Mouse (Mus musculus) forebrain, embryonic 15.5 days (tissue): ENCODE measurements around the gene Plvap. TPM values are rescaled to one million over a fixed set of nuclear protein-coding genes. Genes with fewer than 3 reads are reported as not detected.
A peak's percentile ranks its signal among the peaks of the same experiment; 100 is the strongest.
"Not testable (repeated sequence)": the region's sequence is repeated elsewhere in the genome, so short reads cannot be mapped to it uniquely, and the experiment has no call there.

Experiments
- ATAC-seq: fragments of 200-750 bp; cut with Nextera tagmentation; replicated peaks from 2 replicates; pipeline ENCODE4 v1.8.0; 2017; ENCODE audit warnings: mild to moderate bottlenecking, moderate TSS enrichment, moderate library complexity
- H3K27ac ChIP-seq: fragments of 300-500 bp; sonication (generic); replicated peaks from 2 replicates; pipeline ENCODE4 v1.5.1; 2015; ENCODE audit warnings: mild to moderate bottlenecking, inconsistent platforms
- H3K27me3 ChIP-seq: fragments of 300-500 bp; sonication (generic); 2 replicates; pipeline ENCODE4 v1.6.1; 2015; ENCODE audit warnings: inconsistent platforms
- H3K36me3 ChIP-seq: fragments of 300-500 bp; sonication (generic); 2 replicates; pipeline ENCODE4 v1.6.1; 2015; ENCODE audit warnings: mild to moderate bottlenecking, inconsistent platforms
- H3K4me1 ChIP-seq: fragments of 300-500 bp; sonication (generic); 2 replicates; pipeline ENCODE4 v1.6.1; 2015; ENCODE audit warnings: inconsistent platforms
- H3K4me2 ChIP-seq: fragments of 300-500 bp; sonication (generic); replicated peaks from 2 replicates; pipeline ENCODE4 v1.6.1; 2015; ENCODE audit warnings: mild to moderate bottlenecking, inconsistent platforms
- H3K4me3 ChIP-seq: fragments of 300-500 bp; sonication (generic); 2 replicates; pipeline ENCODE4 v1.5.1; 2015; ENCODE audit warnings: mild to moderate bottlenecking, inconsistent platforms
- H3K9ac ChIP-seq: fragments of 300-500 bp; sonication (generic); replicated peaks from 2 replicates; pipeline ENCODE4 v1.6.1; 2015; ENCODE audit warnings: mild to moderate bottlenecking, inconsistent platforms
- H3K9me3 ChIP-seq: fragments of 300-500 bp; sonication (generic); 2 replicates; pipeline ENCODE4 v1.6.1; 2016; ENCODE audit warnings: inconsistent platforms
- WGBS: fragments of 180-500 bp; shearing (Covaris S2); methylation state at CpG from one replicate; pipeline ENCODE4 v1.1.7; 2015; ENCODE audit warnings: mixed read lengths; 5-methylcytosine and 5-hydroxymethylcytosine counted together
- polyA plus RNA-seq: library from polyadenylated mRNA; unstranded; fragments of >200 nt; fragmentation: Nextera tagmentation; extraction: Ambion mirVana; gene quantifications from 2 replicates; pipeline ENCODE4 v1.2.1, GENCODE M21; 2015

Plvap gene
- polyA plus RNA-seq, 1 experiment from 2014 or later, result 6.0 TPM

- not testable (repeated sequence) for H3K9ac ChIP-seq, H3K4me1 ChIP-seq, ATAC-seq, H3K9me3 ChIP-seq, H3K4me3 ChIP-seq, H3K4me2 ChIP-seq, H3K36me3 ChIP-seq, H3K27ac ChIP-seq
- peaks cover 11% of the 10 kb centered on the region; the same call in 1 of the 2 replicates for H3K27me3 ChIP-seq
- 30% methylated on average over 9 of the region's 10 CpGs for WGBS
These were observed 7.7 kb upstream of the Plvap start for GRCm38 (mm10) chr8:71519037-71519825.

- no peak overlapping the region for H3K4me3 ChIP-seq
- 0 out of 2 replicates have a peak, but pooled peaks cover 4% of the 10 kb centered on the region for H3K27me3 ChIP-seq
- 46% methylated on average over 6 of the region's 6 CpGs for WGBS
- ATAC-seq, result no peak
- no peaks in the 10 kb centered on the region for H3K36me3 ChIP-seq
- no peaks in the 10 kb centered on the region for H3K9me3 ChIP-seq
- H3K4me2 ChIP-seq, result no peak overlapping the region
- peaks cover 4% of the 10 kb centered on the region; the same call in 1 of the 2 replicates for H3K4me1 ChIP-seq
- H3K9ac ChIP-seq, result no peak overlapping the region
- H3K27ac ChIP-seq, result no peak overlapping the region
These were observed 5.2 kb upstream of the Plvap start for GRCm38 (mm10) chr8:71516786-71517185.

DNA sequence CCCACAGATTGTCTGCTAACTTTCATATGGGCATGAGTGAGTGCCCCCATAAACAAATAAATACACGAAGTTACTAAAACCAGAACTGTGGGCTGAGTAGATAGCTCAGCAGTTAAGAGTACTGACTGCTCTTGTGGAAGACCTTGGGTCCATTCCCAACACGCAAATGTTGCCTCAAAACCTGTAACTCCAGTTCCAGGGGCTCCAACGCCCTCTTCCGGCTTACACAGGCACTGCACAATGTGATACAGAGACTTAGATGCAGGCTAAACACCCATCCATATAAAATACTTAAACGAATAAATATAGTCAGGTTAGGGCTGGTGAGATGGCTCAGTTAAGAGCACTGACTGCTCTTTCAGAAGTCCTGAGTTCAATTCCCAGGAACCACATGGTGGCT lies 3.5 kb upstream of the Plvap start:
- Histone ChIP-seq H3K9ac (no peak overlapping the region), H3K4me2 (no peak overlapping the region), H3K36me3 (no peaks in the 10 kb centered on the region), H3K9me3 (no peaks in the 10 kb centered on the region), H3K27me3 (peaks cover 10% of the 10 kb centered on the region; the same call in 1 of the 2 replicates), H3K4me3 (no peak overlapping the region), H3K27ac (no peak overlapping the region), H3K4me1 (no peaks in the 10 kb centered on the region)
- ATAC-seq, result no peak
- 75% methylated on average over 5 of the region's 5 CpGs for WGBS

DNA sequence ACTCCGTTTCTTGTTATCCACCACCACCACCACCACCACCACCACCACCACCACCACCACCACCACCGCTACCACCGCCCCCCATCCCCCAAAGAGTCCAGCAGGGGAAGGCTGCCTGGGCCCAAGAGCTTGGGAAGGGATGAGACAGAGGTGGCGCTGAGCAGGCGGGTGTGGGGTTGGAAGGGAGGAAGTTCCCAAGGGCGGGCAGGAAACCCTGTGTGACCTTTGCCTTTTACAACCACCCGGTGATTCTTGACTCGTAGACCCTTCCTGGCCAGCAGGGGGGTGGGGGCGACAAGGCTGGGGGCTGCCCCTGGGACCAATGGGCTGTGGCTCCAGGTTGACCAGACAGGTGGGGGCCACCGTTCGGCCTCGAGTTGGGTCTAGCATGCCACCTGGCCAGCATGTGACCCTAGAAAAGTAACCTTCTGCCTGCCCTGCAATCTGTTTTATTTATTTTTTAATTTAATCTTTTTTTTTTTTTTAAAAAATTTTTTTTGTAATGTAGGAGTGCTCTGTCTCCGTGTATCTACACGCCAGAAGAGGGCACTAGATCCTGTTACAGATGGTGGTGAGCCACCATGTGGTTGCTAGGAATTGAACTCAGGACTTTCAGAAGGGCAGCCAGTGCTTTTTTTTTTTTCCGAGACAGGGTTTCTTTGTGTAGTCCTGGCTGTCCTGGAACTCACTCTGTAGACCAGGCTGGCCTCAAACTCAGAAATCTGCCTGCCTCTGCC lies 1.6 kb upstream of the Plvap start:
- H3K27me3 ChIP-seq, result peaks cover 25% of the 10 kb centered on the region
- H3K9me3 ChIP-seq, result no peaks in the 10 kb centered on the region
- 78% methylated on average over 15 of the region's 15 CpGs for WGBS
- H3K27ac ChIP-seq, result no peak overlapping the region
- no peak overlapping the region for H3K4me3 ChIP-seq
- ATAC-seq, result no peak
- no peaks in the 10 kb centered on the region for H3K36me3 ChIP-seq
- no peak overlapping the region for H3K9ac ChIP-seq
- H3K4me1 ChIP-seq, result peaks cover under 1% of the 10 kb centered on the region; the same call in 1 of the 2 replicates
- H3K4me2 ChIP-seq, result no peak overlapping the region

DNA sequence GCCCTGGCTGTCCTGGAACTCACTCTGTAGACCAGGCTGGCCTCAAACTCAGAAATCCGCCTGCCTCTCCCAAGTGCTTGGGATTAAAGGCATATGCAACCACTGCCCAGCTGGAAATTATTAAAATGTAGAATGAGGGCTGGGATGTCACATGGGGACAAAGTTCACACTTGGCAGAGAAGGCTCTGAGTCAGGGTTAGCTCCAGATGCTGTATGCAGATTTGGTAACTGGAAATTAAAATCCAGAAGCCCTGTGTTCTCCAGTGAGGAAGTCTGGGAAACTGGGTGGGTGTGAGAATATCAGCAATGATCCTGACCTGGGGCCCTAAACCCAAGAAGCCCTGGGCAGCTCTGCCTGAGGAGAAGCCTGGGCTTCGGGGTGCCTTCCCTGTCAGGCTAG lies 2.2 kb downstream of the Plvap start:
- WGBS, result 63% methylated on average over 2 of the region's 2 CpGs
- Histone ChIP-seq H3K9ac (no peak overlapping the region), H3K27me3 (peaks cover 49% of the 10 kb centered on the region), H3K36me3 (no peaks in the 10 kb centered on the region), H3K4me2 (no peak overlapping the region), H3K4me1 (peaks cover 12% of the 10 kb centered on the region), H3K4me3 (no peak overlapping the region), H3K27ac (no peak overlapping the region), H3K9me3 (no peaks in the 10 kb centered on the region)
- ATAC-seq, result no peak

DNA sequence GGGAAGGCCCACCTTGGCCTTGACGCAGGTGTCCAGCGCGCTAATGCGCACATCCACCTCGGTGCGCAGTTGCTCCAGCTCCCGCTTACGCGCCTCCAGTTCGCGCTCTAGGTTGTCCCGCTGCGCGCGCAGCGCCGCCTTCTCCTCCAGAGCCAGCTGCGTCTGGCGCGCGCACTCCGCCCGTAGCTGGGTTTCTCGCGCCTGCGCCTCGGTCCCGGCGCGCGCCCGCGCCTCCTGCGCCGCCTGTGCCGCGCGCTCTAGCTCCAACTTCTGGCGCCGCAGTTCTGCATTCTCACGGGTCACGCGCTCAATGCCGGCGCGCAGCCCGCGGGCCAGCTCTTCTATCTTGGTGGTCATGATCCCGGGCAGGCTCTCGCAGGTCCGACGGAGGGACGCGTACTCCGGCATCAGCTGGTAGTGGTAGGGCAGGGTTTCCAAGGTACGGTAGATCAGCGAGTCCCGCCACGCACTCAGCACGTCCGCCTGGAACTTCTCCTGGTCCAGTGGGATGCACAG lies 3.9 kb downstream of the Plvap start:
- peak overlapping the region; percentile 72 for H3K4me2 ChIP-seq
- H3K27me3 ChIP-seq, result peaks cover 49% of the 10 kb centered on the region
- no peaks in the 10 kb centered on the region for H3K36me3 ChIP-seq
- peaks cover 12% of the 10 kb centered on the region for H3K4me1 ChIP-seq
- peak overlapping the region; percentile 47 for H3K9ac ChIP-seq
- H3K9me3 ChIP-seq, result no peaks in the 10 kb centered on the region
- no peak overlapping the region for H3K27ac ChIP-seq
- WGBS, result under 1% methylated on average over 61 of the region's 61 CpGs
- H3K4me3 ChIP-seq, result peak overlapping the region; percentile 44
- ATAC-seq, result peak; percentile 76

DNA sequence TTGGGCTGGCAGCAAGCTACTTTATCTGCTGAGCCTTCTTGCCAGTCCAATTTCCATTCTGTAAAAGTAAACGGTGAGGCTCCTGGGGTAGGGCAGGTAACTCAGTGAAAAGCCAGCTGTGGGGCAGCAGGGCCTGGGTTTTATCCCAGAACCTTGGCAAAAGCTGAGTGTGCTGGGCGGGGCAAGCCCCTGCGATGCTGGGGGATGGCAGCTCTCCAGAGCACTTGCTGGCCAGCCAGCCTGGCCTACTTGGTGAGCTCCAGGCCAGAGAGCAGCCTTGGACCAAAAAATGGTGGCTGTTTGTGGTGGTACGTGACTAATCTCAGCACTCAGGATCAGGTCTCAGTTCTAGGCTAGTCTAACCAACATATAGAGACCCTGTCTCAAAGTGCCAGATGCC lies 5.6 kb downstream of the Plvap start:
- Histone ChIP-seq H3K4me2 (no peak overlapping the region), H3K4me1 (peaks cover 12% of the 10 kb centered on the region), H3K27ac (no peak overlapping the region), H3K27me3 (peaks cover 44% of the 10 kb centered on the region), H3K36me3 (no peaks in the 10 kb centered on the region), H3K9me3 (no peaks in the 10 kb centered on the region), H3K4me3 (no peak overlapping the region), H3K9ac (no peak overlapping the region)
- no peak for ATAC-seq
- WGBS, result 83% methylated on average over 4 of the region's 4 CpGs

DNA sequence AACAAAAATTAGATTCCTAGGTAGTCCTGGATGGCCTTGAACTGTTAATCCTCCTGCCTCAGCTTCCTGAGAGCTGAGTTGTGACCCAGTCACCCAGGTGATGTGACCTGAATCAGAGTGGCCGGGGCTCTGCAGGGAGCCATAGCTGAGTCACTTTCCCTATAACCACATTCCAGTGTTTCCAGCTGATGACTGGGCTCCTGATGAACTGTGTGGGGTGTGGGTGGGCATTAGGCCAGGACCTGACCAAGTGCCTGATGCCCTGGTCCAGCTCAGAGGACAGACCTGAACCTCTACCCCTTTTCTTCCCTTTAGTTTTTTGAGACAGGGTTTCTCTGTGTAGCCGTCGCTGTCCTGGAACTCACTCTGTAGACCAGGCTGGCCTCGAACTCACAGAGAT lies 6.2 kb downstream of the Plvap start:
- 93% methylated on average over 4 of the region's 4 CpGs for WGBS
- no peak overlapping the region for H3K27ac ChIP-seq
- peaks cover 42% of the 10 kb centered on the region for H3K27me3 ChIP-seq
- no peaks in the 10 kb centered on the region for H3K9me3 ChIP-seq
- no peaks in the 10 kb centered on the region for H3K36me3 ChIP-seq
- H3K9ac ChIP-seq, result no peak overlapping the region
- no peak for ATAC-seq
- peaks cover 12% of the 10 kb centered on the region for H3K4me1 ChIP-seq
- no peak overlapping the region for H3K4me2 ChIP-seq
- no peak overlapping the region for H3K4me3 ChIP-seq

DNA sequence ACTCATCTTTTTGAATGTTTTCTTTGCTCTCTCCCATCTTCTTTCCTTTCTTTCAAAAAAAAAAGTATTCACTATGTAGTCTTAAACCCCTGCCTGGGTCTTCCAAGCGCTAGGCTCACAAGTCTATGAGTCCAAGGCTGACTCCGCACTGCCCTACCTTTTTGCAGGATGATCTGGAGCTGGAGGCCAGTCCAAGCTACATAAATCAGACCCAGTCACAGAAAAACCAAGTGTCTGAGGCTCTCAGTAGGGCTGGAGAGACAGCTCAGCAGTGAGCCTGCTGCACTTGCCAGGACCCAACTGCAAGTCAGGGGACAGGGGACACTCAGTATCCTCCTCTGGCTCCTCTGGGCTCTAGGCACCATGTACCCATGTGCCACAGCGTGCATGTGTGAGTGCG lies 7.2 kb downstream of the Plvap start:
- Histone ChIP-seq H3K27ac (no peak overlapping the region), H3K27me3 (peaks cover 34% of the 10 kb centered on the region), H3K9me3 (no peaks in the 10 kb centered on the region), H3K4me1 (peaks cover 12% of the 10 kb centered on the region), H3K9ac (no peak overlapping the region), H3K4me3 (no peak overlapping the region), H3K4me2 (no peak overlapping the region), H3K36me3 (no peaks in the 10 kb centered on the region)
- 91% methylated on average over 4 of the region's 4 CpGs for WGBS
- ATAC-seq, result no peak

- H3K4me2 ChIP-seq, result no peak overlapping the region
- H3K4me3 ChIP-seq, result no peak overlapping the region
- H3K4me1 ChIP-seq, result peaks cover 8% of the 10 kb centered on the region; the same call in 1 of the 2 replicates
- 0 out of 2 replicates have a peak, but pooled peaks cover 2% of the 10 kb centered on the region for H3K36me3 ChIP-seq
- no peaks in the 10 kb centered on the region for H3K9me3 ChIP-seq
- 50% methylated on average over 16 of the region's 16 CpGs for WGBS
- no peak overlapping the region for H3K27ac ChIP-seq
- no peak overlapping the region for H3K9ac ChIP-seq
- no peaks in the 10 kb centered on the region for H3K27me3 ChIP-seq
- ATAC-seq, result no peak
These were observed 12.5 kb downstream of the Plvap start for GRCm38 (mm10) chr8:71498816-71499690.

- H3K4me1 ChIP-seq, result peaks cover 8% of the 10 kb centered on the region; the same call in 1 of the 2 replicates
- no peak overlapping the region for H3K9ac ChIP-seq
- no peaks in the 10 kb centered on the region for H3K9me3 ChIP-seq
- no peak overlapping the region for H3K4me2 ChIP-seq
- H3K27ac ChIP-seq, result no peak overlapping the region
- H3K36me3 ChIP-seq, result 0 out of 2 replicates have a peak, but pooled peaks cover 3% of the 10 kb centered on the region
- no peak overlapping the region for H3K4me3 ChIP-seq
- no peak for ATAC-seq
- 30% methylated on average over 15 of the region's 15 CpGs for WGBS
- no peaks in the 10 kb centered on the region for H3K27me3 ChIP-seq
These were observed 13.6 kb downstream of the Plvap start for GRCm38 (mm10) chr8:71497881-71498501.
